Mouse (Mus musculus): ENCODE measurements around the gene Grik4.
A peak's percentile ranks its signal among the peaks of the same experiment; 100 is the strongest.

Gene Grik4

GRCm38 (mm10) chr9:42897361-42898051 lies 46.8 kb downstream of the Grik4 start:
- peak; percentile 52 for DNase-seq

GRCm38 (mm10) chr9:42896421-42897210 lies 47.7 kb downstream of the Grik4 start:
- no peak for DNase-seq

DNA sequence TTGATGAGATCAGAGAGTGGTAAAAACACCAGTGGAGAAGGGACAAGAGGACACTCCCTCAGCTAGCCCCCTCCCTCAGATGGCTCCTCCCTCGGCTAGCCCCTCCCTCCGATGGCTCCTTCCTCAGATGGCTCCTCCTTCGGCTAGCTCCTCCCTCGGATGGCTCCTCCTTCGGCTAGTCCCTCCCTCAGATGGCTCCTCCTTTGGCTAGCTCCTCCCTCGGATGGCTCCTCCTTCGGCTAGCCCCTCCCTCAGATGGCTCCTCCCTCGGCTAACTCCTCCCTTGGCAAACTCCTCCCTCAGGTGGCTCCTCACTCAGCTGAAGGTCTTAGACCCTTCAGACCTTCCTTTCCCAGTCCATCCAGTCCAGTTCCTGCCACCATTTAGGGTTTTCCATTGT lies 51.5 kb downstream of the Grik4 start:
- DNase-seq: no peak

DNA sequence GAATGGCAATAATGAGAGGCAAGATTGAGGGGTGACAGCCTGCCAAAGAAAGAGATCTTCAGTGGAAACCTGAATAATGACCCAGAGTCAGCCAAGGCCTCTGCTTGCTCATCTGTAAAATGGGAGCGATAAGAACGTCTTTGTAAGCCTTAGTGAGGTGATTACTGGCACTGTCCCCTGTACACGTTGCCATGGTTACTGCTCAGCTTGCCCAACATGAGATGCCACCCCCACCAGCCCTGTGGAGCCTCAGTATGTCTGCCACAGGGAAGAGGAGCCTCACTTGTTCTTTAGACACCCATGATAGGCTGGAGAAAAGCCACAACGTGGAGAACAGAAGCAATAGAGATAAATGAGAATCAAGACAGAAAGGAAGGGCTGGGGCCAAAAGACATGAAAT lies 56.4 kb downstream of the Grik4 start:
- DNase-seq: no peak

- DNase-seq: no peak
Observed at GRCm38 (mm10) chr9:42886112-42886766, 58.1 kb downstream of the Grik4 start.

DNA sequence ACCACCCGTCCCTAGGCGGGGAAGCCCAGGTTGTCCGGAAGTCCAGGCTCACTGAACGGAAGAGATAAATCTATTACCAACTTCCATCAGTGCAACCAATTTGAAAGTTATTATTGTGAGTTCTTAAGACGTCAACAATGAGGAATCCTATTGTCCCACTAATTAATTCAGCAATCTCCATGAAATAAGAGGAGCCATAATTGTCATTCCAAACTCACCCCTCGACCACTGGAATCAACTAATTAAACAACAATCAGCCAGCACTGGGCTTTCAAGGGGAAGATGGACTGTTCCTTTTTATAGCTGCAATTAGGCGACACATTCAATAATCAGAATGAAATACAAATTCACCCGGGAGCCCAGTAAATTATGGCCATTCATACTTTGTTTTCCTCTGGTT lies 58.7 kb downstream of the Grik4 start:
- no peak for DNase-seq

- no peak for DNase-seq
Observed at GRCm38 (mm10) chr9:42885123-42885522, 59.2 kb downstream of the Grik4 start.

DNA sequence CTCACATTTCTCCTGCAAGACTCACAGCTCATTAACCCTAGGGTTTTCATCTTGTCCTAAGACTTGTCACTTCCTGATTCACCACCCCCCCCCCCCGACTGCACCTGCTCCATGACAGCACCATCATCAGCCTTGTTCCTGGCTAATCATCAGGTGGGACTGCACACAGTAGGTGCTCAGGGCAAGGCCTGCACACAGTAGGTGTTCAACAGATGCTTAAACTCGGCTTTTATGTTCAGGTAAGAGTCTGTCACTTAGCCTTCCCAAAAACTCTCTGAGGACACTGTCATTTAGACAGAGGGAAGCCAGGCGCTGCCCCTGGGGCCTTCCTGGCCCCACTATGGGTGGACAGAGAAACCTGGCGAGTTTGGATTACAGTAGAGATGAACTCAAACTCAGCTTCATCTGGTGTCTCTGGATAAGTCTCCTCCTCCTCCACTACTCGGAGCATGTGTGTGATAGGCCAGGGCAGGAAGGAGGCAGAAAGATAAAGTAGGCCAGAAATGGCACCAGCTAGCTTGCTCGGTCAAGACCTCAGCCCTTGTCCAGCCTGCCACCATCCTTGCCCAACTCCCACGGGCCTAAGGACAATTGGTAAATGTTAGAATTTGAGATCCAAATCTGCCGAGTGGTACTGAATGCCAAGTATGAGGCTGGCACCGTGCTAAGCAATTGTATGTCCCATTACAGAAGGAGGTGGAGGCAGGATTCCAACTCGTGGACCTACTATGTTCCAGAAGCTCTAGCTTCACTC lies 61.1 kb downstream of the Grik4 start:
- DNase-seq: no peak

DNA sequence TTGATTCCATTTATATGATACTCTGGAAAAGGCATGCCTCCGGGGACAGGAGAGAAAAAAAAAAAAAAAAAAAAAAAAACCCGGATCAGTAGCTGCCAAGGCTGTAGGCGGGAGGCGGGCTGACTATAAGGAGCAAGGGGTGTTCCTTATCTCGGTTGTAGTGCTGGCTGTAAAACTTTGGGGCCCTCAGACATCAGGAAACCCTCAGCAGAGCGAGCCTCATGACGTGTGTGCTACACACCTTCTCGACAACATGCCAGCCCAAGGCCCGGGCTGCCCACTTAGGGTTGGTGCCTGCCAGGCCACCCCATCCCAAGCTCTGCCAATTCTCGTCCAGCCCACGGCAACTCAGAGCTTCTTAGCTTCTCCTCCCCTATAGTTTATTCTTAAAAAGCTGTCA lies 62.0 kb downstream of the Grik4 start:
- DNase-seq: no peak

- no peak for DNase-seq
Observed at GRCm38 (mm10) chr9:42881040-42881439, 63.3 kb downstream of the Grik4 start.

- DNase-seq: no peak
Observed at GRCm38 (mm10) chr9:42878401-42878800, 65.9 kb downstream of the Grik4 start.

DNA sequence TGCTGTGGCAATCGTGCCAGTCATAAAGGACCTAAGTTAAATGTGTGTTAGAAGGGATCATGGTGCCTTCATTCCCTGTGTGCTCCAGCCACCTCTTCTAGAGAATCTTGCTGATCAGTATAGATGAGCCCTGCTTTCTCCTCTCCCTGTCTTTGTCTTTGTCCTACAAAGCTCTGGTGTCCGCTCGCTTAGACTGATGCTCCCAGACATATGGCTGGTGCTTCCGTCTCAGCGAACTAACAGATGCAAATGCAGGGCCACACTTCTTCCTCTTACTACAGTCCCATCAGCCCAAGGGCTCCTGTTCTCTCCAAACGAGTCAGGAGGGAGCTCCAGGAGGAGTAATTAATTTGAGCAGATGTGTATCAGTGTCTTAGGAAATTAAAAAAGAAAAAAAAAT lies 71.4 kb downstream of the Grik4 start:
- DNase-seq: no peak

DNA sequence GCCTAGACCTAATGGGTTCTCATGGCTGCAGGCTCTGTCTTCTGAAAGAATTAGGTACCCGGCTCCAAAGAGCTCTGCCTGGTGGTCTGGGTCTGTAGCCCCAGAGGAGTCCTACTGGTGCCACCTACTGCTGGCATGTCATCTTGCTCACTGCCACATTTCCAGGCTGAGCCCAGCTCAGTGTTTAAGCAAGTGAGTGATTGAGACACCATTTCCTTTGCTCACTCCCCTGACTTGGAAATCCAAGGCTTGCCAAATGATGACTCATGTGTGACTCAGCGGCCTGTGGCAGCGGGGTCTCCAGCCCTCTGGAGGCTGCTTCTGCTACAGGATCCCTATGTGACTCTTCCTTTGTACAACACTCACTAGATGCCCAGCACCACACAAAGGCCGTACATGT lies 72.6 kb downstream of the Grik4 start:
- DNase-seq: no peak

GRCm38 (mm10) chr9:42870257-42870656 lies 74.0 kb downstream of the Grik4 start:
- no peak for DNase-seq

GRCm38 (mm10) chr9:42868508-42868907 lies 75.8 kb downstream of the Grik4 start:
- DNase-seq: no peak

- DNase-seq: no peak
Observed at GRCm38 (mm10) chr9:42866650-42867049, 77.6 kb downstream of the Grik4 start.

DNA sequence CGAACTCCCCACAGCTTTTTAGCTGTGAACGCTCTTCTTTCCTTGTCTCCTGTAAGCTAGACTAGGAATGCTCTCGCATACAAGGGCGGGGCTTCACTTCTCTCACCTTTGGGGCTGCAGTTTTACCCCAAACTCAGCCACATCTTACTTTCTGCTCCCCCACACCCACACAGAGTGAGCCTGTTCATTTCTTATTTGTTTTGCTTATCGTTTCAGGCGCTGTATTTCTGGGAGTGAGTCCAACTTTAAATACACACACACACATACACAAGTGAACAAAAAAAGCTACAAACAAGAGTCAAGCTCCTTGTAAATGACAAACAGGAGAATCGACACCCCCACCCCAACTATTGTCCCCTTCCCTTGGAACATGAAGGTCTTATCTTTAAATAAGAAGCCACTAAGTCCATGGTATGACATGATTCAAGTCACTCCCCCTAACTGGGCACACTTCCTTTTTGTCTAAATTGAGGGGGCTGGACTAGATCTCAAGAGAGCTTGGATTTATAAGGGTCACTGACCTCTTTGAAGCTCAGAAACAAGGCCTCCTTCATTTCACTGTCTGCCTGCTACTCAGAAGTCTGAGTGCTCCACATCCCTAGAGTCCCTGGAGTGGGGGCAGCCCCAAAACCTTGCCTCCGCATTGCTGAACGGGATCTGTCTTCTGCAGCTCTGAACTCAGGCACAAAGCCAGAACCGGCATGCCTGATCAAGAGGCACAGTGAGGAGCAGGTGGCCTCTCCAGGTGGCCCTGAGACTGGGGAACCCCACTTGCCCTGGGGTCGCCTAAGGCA lies 79.1 kb downstream of the Grik4 start:
- peak; percentile 15 for DNase-seq

GRCm38 (mm10) chr9:42863360-42863759 lies 80.9 kb downstream of the Grik4 start:
- DNase-seq: no peak

- no peak for DNase-seq
Observed at GRCm38 (mm10) chr9:42861711-42862110, 82.6 kb downstream of the Grik4 start.

DNA sequence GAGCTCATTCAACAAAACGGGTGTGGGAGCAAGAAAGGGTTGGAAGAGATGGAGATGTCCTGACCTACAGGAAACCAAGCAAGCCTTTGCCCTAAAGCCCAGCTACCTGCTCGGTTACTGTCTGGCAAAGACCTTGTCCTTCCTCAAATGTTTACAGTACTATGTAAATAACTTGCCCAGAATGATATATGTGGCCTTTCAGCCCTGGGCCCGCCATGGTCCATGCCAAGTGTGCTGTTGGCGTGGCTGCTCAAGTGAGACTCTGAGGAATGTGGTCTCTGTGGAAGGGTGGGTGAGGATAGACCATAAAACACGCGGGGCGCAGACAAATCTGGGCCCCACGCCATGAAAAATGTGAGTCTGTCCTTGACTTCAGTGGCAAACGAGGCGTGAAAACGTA lies 83.1 kb downstream of the Grik4 start:
- no peak for DNase-seq

GRCm38 (mm10) chr9:42859959-42860794 lies 84.1 kb downstream of the Grik4 start:
- no peak for DNase-seq

Data from kidney, postnatal 14 days (tissue).